Comparison of ENCODE assay signal across 8 mouse cellular contexts in genomic region chr13:117024127-117024915, GRCm38 (mm10). TPM values are rescaled to one million over a fixed set of nuclear protein-coding genes. Genes with fewer than 3 reads are reported as not detected.
DNase-seq lines count a peak whose midpoint lies in the region; ATAC-seq and TF ChIP-seq lines count a peak whose summit lies in the region.

No protein-coding gene starts in this region.

- peak; percentile 83 to 86 for DNase-seq in CD8-positive naive resting alpha-beta T cell, adult 2 months (ENCODE audit: low read depth in 2 of 2, low spot score in 2 of 2)
- DNase-seq in layer of hippocampus, adult 9-11 months: peak; percentile 39
- peak; percentile 39 for DNase-seq in ovary, adult 18-20 months (ENCODE audit: low spot score)
- DNase-seq in thymus, adult 2 months: peak; percentile 81

- peak; percentile 90 for ATAC-seq in forebrain, embryonic 15.5 days (replicated peaks)
- peak; percentile 20 to 59; a peak in 3 of 4 replicates for ATAC-seq in hematopoietic stem cell, adult 5-6 weeks (replicated peaks in 1 of 2; ENCODE audit: insufficient read depth in 1 of 2, low FRiP score in 2 of 2, low TSS enrichment in 1 of 2, low read depth in 1 of 2, poor library complexity in 2 of 2, severe bottlenecking in 2 of 2)
- ATAC-seq in lung, embryonic 16.5 days (ENCODE audit: low read depth): peak; percentile 90

- H3K9me3 ChIP-seq in forebrain, embryonic 15.5 days: no peaks in the 10 kb centered on the region
- no peaks in the 10 kb centered on the region for H3K9me3 ChIP-seq in lung, embryonic 16.5 days (ENCODE audit: control insufficient read depth, low read length)

- peak overlapping the region; percentile 32 for H3K27ac ChIP-seq in brown adipose tissue, adult 24 weeks (replicated peaks; ENCODE audit: low read depth, low read length)
- H3K27ac ChIP-seq in forebrain, embryonic 15.5 days (replicated peaks): peak overlapping the region; percentile 89
- H3K27ac ChIP-seq in lung, embryonic 16.5 days (ENCODE audit: low read length): peak overlapping the region; percentile 83
- H3K27ac ChIP-seq in thymus, adult 2 months (ENCODE audit: control insufficient read depth, insufficient read depth, low read length): peak overlapping the region; percentile 88

- H3K9ac ChIP-seq in forebrain, embryonic 15.5 days (replicated peaks): peak overlapping the region; percentile 82
- H3K9ac ChIP-seq in lung, embryonic 16.5 days (ENCODE audit: low read length): peak overlapping the region; percentile 87

- peak overlapping the region; percentile 87 for H3K4me3 ChIP-seq in brown adipose tissue, adult 24 weeks (ENCODE audit: insufficient read depth, low read depth, low read length)
- H3K4me3 ChIP-seq in forebrain, embryonic 15.5 days: peak overlapping the region; percentile 76
- H3K4me3 ChIP-seq in lung, embryonic 16.5 days (ENCODE audit: low read length): peak overlapping the region; percentile 82
- H3K4me3 ChIP-seq in thymus, adult 2 months (ENCODE audit: control insufficient read depth, insufficient read depth, low read length): peak overlapping the region; percentile 69

- H3K36me3 ChIP-seq in forebrain, embryonic 15.5 days: no peaks in the 10 kb centered on the region
- H3K36me3 ChIP-seq in lung, embryonic 16.5 days (ENCODE audit: control insufficient read depth, insufficient read depth, low read length): no peaks in the 10 kb centered on the region
- H3K36me3 ChIP-seq in thymus, adult 2 months (ENCODE audit: control insufficient read depth, insufficient read depth, low read length): no peaks in the 10 kb centered on the region

- WGBS in forebrain, embryonic 15.5 days: under 1% methylated on average over 47 of the region's 64 CpGs
- under 1% methylated on average over 40 of the region's 64 CpGs for WGBS in lung, embryonic 16.5 days
- under 1% methylated on average over 64 of the region's 64 CpGs for WGBS in thymus, adult 2 months

- peak overlapping the region; percentile 71 for H3K4me2 ChIP-seq in forebrain, embryonic 15.5 days (replicated peaks)
- H3K4me2 ChIP-seq in lung, embryonic 16.5 days (ENCODE audit: low read depth, low read length): peak overlapping the region; percentile 96

- peak; percentile 54; the same call in 1 of the 2 replicates for TF ChIP-seq POLR2A in thymus, adult 2 months (IDR thresholded peaks at IDR 0.05; ENCODE audit: control insufficient read depth, extremely low read depth, insufficient read depth, low read length, poor library complexity)

- no peaks in the 10 kb centered on the region for H3K4me1 ChIP-seq in brown adipose tissue, adult 24 weeks (ENCODE audit: control insufficient read depth, insufficient read depth, insufficient read length, low read length)
- H3K4me1 ChIP-seq in forebrain, embryonic 15.5 days: peaks cover 16% of the 10 kb centered on the region
- H3K4me1 ChIP-seq in lung, embryonic 16.5 days (replicated peaks; ENCODE audit: control insufficient read depth, insufficient read depth, low read length): peaks cover 6% of the 10 kb centered on the region; the same call in 1 of the 2 replicates
- peaks cover 6% of the 10 kb centered on the region for H3K4me1 ChIP-seq in thymus, adult 2 months (replicated peaks; ENCODE audit: control insufficient read depth, insufficient read depth, low read length)

- peak; percentile 39; the same call in 1 of the 2 replicates for TF ChIP-seq CTCF in thymus, adult 2 months (IDR thresholded peaks at IDR 0.05; ENCODE audit: borderline replicate concordance, control insufficient read depth, extremely low read depth, insufficient read depth, low read length, poor library complexity)

- no peaks in the 10 kb centered on the region for H3K27me3 ChIP-seq in forebrain, embryonic 15.5 days
- no peaks in the 10 kb centered on the region for H3K27me3 ChIP-seq in lung, embryonic 16.5 days (ENCODE audit: control insufficient read depth, insufficient read depth, low read depth, low read length)
- peaks cover 3% of the 10 kb centered on the region; the same call in 1 of the 2 replicates for H3K27me3 ChIP-seq in thymus, adult 2 months (ENCODE audit: control insufficient read depth, insufficient read depth, low read length)

RNA-seq across cellular contexts. Expression of gene Parp8, which starts 1.0 kb away (rescaled TPM):
- 1.4 and 2.2 TPM in 2 replicates for polyA plus RNA-seq in brown adipose tissue, adult 24 weeks (2012; ENCODE audit: insufficient read depth, insufficient read length, missing spikeins)
- 18.0 and 19.4 TPM in 2 replicates for polyA plus RNA-seq in forebrain, embryonic 15.5 days (2015; fragmentation: Nextera tagmentation; extraction: Ambion mirVana)
- 76.8 and 100 TPM in 2 replicates for total RNA-seq in hematopoietic stem cell, adult 5-6 weeks (2017)
- polyA plus RNA-seq in lung, embryonic 16.5 days (2015; fragmentation: Nextera tagmentation; extraction: Ambion mirVana): 9.6 and 10.1 TPM in 2 replicates
- polyA plus RNA-seq in thymus, adult 2 months (2012; rRNA removed): 14.4 and 17.4 TPM in 2 replicates

Comparison
In these comparisons a context has a peak if more than half of its experiments do, and no peak if none do; other contexts are left out.
1. Peak in every context shown above with its lines: DNase-seq, ATAC-seq, H3K4me3 ChIP-seq and H3K27ac ChIP-seq.
2. H3K27ac ChIP-seq: peak in every context shown above with its lines; median percentile 89 in forebrain, embryonic 15.5 days; 88 in thymus, adult 2 months; 83 in lung, embryonic 16.5 days; 32 in brown adipose tissue, adult 24 weeks.
3. ATAC-seq: peak in every context shown above with its lines; median percentile 90 in forebrain, embryonic 15.5 days; 90 in lung, embryonic 16.5 days; 40 in hematopoietic stem cell, adult 5-6 weeks.